Mouse (Mus musculus): ENCODE measurements around the gene Fam227b. TPM values are rescaled to one million over a fixed set of nuclear protein-coding genes. Genes with fewer than 3 reads are reported as not detected.

The Fam227b gene
- total RNA-seq, 2 experiments from 2014 or later: not detected

- ATAC-seq (replicated peaks; ENCODE audit: poor library complexity): no peak
Observed at GRCm38 (mm10) chr2:126062876-126063275, 88.9 kb downstream of the Fam227b start.

DNA sequence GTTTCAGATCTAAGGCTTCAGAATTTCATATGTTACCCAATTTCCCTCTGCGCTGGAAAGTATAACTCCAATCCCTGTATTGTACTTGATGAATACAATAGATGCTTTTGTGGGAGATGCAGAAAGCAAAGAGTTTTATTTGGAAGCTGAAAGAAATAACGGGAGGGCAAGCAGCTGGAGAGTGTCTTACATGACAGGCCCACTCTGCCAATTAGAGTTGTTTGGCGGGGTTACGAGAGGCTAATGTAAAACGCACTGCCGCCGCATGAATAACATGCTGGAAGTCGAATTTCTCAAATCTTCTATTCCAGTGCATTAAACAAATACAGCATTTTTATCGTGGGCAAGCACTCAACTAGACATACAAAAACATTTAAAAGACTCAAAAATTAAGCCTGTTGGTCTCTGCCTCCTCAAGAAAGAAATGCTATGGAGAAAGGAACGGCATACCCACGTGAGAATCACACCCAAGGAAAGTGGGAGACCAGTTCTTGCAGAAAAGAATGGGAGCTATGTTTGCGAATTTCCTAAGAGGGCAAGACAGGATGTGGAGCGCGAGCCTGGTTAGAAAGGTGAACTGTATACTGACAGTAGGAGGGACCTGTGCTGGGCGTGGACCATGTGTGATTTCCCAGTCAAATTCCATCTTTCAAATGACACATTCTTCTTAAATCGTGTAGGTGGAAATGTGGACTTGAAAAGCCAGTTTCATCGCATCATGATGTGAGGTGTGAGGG lies 90.6 kb downstream of the Fam227b start:
- no peak for ATAC-seq (replicated peaks; ENCODE audit: poor library complexity)

- no peak for ATAC-seq (replicated peaks; ENCODE audit: poor library complexity)
Observed at GRCm38 (mm10) chr2:126060595-126060994, 91.2 kb downstream of the Fam227b start.

GRCm38 (mm10) chr2:126053657-126054056 lies 98.1 kb downstream of the Fam227b start:
- no peak for ATAC-seq (replicated peaks; ENCODE audit: poor library complexity)

DNA sequence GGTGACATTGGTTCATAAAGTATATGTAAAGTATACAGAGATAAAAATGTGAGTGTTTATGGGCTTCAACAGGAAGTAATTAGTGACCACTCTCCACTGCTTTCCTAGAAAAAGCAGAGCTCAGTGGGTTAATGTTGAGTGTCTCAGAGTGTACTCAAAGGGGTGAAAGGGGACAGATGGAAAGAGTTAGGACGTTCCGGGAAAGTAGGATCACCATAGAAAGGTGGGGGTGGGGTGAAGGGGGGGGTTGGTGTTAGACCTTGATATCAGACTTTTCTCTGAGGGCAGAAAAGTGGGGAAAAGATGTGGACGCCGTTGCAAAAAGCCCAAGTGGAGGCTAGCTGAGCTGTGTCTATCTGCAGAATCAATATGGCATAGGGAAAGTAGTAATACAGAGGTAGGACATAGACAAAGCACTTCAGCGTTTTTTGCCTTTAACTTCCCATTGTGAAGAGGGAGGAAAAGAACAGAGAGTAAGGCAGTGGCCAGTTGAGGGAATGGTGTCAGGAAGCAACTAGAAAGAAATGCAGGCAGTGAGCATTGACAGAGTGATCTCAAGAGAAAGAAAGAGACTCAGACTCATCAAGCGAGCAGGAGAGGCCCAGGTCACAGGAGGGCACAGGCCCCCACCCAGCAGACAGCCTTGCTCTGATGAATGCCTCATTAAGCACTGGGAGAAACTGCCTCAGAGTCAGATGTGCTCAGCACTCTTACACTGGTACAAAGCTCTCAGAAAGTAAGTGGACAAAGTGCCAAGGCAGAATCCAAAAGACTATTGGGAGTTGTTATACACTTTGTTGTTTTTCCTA lies 98.9 kb downstream of the Fam227b start:
- ATAC-seq (replicated peaks; ENCODE audit: poor library complexity): no peak

- ATAC-seq (replicated peaks; ENCODE audit: poor library complexity): no peak
Observed at GRCm38 (mm10) chr2:126045621-126046020, 106.2 kb downstream of the Fam227b start.

DNA sequence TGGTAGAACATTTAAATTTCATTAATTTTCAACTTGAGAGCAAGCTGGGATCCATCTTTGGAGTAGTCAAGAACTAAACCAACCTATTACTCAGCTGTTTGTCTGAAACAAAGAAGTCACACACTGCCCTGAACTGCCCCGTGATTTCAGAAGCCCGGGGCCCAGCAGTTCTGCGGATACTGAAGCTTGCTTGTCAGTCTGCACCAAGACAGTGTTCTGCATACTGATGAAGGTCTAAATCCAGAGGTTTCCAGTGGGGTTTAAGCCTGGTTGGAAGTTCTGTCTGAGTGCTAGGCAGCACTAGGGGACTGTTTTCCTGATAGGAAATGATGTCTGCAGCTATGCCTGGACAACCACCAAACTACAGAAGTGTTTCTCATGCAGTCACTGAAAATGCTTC lies 109.1 kb downstream of the Fam227b start:
- ATAC-seq (replicated peaks; ENCODE audit: poor library complexity): no peak

DNA sequence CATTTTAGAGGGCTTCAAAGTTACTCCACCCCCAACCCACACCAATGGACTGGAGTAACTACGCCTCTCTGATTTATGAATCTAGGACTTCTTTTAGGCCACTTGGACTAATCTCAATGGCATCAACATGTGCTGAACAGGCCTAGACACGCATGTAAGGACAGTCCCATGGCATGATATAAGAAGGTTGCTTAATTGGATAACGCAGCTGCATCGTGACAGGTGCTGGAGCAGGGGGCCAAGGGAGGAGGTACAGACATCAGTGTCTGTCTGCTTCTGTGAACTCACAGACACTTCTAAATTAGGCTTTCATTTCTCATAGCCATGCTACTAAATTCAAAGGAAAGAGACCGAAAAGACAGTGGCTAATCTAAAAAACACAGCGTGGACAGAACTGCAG lies 110.6 kb downstream of the Fam227b start:
- no peak for ATAC-seq (replicated peaks; ENCODE audit: poor library complexity)

GRCm38 (mm10) chr2:126040651-126041050 lies 111.2 kb downstream of the Fam227b start:
- no peak for ATAC-seq (replicated peaks; ENCODE audit: poor library complexity)

DNA sequence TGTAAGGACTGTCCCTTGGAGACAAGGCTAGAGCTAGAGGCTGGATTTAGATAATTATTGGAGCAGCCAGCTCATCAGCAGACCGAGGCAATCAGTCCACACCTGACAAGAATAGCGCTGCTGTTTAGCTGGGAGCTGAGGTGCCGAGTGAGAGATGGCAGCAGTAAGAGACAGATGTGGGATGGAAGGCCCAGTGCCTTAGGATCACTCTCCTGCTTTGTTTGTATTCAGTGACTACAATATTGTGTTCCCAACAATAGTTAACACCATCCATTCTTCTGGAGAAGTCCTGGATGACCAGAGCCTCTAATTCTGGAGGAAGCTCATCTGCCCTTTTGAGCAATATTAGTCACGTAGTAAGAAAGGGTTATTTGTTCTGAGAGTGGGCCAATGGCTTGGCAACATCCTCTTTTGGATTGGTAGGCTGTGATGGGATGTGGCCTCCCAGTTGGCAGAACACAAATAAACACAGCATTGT lies 112.4 kb downstream of the Fam227b start:
- ATAC-seq (replicated peaks; ENCODE audit: poor library complexity): no peak

DNA sequence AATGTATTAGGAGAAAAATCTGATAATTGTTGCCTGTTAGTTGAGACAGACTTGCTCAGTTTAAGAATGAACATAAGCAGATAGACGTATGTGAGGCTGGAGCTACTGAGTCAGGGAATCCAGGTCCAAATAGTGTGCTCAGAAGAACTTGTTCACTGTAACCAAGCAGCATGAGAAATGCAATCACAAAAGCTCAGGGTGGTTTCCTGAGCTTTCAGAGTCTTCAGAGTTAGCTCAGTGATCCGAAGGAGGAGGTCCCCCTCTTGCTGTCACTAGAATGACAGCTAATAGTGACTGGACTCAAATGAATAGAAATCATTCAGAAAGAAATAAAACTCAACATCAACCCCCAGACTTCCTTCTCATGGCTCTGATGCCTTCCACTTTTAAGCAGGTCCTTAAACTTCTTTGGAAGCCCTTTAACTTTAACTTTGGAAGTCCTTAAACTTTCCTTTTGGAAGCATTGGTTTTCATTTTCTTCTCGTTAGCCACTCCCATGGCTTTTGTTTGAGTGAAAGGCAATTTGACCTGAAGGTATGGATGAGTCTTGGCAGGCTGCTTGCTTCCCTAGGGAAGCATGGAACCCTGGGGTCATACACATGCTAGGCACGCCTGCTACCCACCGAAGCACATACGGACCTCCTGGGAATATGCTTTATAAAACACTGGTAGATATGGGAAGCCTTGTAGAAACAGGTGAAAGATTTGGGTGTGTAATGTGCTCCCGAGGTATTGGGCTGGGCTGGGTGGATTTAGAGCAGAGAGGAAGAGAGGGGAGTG lies 113.4 kb downstream of the Fam227b start:
- no peak for ATAC-seq (replicated peaks; ENCODE audit: poor library complexity)

- no peak for ATAC-seq (replicated peaks; ENCODE audit: poor library complexity)
Observed at GRCm38 (mm10) chr2:126036121-126036520, 115.7 kb downstream of the Fam227b start.

DNA sequence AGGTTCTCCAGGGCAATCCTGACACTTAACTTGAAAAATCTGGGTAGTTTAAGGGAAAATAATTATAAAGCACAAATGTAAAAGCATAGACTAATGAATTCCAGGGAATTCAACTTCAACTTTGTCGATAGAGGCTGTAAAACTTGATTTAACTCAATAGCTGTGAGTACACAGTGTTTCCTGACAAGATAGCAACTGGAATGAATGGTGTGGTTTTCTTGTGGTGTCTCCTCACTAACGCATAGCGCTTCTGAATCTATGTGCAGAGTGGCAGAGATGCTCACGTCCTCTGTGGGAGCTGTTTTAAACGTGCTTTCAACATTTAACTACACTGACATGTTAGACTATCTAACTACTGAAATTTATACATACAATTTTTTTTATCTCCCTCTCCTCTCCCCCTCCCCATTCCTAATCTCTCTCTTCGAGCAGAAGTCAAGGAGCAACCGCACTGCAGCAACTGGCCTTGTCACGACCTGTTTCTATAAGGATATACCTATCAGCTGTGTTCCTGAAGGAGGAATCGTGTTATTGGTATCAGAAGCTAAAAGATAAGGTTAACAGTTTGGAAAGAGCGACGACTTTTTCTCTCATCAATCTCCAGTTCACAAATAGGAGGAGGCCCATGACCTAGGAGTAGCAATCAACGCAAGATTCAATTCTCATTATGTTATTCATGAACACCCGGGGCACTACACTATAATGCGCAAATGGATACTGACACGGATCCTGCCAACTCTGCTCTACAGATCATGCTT lies 116.6 kb downstream of the Fam227b start:
- ATAC-seq (replicated peaks; ENCODE audit: poor library complexity): no peak

GRCm38 (mm10) chr2:126034379-126035005 lies 117.3 kb downstream of the Fam227b start, which contains the start of gene Fgf7:
TSS of gene Fgf7 (plus strand) at chr2:126034658.
- ATAC-seq (replicated peaks; ENCODE audit: poor library complexity): no peak

DNA sequence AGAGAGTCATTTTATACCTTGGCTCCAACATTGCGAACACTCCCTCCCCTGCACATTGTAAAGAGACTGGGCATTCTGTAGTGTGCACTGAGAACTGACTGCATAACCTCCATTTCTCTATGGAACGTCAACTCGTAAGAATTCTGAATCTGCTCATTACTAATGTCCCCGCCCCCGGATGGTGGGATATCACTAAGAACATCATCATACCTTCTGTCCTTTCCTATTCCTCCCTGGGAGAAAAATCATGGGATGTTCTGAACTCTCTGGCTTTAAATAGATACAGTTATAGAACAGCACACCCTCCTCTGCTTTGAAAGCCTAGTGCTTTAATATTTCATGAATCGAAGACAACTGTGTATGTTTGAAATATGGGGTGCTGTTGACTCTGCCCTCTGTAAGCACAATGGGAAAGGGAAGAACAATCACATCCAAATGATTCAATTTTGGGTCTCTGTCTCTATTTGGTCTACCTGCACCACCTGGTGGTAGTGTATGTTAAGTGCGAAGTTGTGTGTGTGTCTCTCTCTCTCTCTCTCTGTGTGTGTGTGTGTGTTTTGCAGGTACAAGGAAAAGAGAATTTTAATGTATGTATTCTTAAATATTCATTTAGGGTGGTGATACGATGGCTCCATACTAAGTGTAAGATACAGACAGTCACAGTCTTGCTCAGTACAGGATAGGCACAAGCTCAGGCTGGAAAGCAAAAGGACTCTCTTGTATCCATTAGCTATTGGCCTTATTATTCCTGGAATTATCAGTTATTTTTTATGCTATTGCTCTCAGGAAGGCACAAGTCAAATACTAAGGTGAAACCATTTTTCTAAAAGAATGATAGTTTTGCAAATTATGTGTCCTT lies 118.5 kb downstream of the Fam227b start:
- peak; percentile 68 for ATAC-seq (replicated peaks; ENCODE audit: poor library complexity)

DNA sequence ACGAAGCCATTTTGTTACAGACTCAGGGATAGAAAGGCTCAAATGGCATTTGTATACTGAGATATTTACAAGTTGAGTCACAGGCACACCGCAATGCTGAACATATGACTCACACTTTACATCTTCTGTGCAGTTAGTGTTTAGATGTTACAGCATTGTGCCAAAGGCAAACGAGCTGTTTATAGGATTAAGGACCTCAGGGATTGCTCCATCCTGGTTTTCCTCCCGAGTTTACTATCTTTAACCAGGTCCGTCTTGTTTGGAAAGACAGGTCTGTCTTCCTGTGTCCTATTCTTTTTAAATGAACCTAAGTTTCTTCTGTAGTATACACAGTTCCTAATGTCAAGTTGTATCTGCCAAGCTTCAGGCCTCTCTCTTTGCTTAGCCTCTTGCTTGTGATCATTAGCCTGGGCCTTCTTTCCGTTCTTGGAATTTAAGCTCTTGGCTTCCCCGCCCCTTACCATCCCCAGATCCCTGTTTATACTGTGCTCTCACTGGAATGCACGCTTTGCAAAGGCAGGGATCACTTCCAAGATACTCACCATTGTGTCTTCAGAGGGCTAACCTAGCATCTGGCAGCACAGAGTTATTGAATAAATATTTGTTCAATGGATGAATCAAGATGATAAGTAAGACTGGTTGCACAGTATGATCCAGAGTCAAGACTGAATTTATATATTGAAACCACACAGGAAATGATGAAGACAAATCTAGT lies 120.5 kb downstream of the Fam227b start:
- no peak for ATAC-seq (replicated peaks; ENCODE audit: poor library complexity)

DNA sequence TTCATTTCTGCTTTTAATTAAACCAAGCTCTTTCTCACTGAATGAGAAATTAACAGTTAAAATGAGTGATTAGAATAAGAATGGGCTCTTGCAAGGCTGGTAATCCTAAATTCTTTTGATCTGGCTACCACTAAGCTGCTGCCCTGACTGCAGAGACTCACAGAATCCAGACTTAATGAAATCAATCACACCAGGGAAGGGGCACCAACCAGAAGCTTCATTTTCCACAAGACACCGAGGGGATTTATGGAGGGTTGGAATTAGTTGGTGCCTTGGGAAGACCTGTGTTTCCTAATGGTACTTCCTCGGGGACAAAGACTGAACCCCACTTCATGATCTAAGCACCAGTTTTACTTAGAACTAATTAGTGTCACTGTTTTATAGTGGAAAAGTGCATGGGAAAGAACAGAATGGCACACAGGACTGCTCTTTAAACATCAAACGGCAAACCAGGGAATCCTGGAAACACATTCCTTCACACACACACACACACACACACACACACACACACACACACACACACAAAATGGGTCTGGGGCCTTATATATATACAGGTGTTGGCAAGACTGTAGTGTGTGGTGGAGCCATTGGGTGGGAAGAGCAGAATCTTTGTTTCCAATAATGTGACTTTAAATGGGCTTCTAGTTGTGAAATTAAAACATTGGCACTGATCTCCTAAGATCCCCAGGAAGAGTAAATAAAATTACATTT lies 135.9 kb downstream of the Fam227b start:
- ATAC-seq (replicated peaks; ENCODE audit: poor library complexity): no peak

Data from megakaryocyte progenitor cell, adult 5-6 weeks (primary cell).